Mouse (Mus musculus): ENCODE data around the gene Abcc9.

GRCm38 (mm10) chr6:142558772-142559679 is 143.1 kb downstream of the Abcc9 start:
- no peak for TF ChIP-seq CTCF (conservative IDR thresholded peaks at IDR 0.05 in 1 of 2, IDR thresholded peaks at IDR 0.05 in 1 of 2; ENCODE audit: low read depth in 2 of 2, low read length in 2 of 2)
- TF ChIP-seq ETS1 (conservative IDR thresholded peaks at IDR 0.05; ENCODE audit: low read depth, low read length), result no peak
- TF ChIP-seq MAFK (IDR thresholded peaks at IDR 0.05; ENCODE audit: insufficient replicate concordance, low read length), result no peak
- no peak for TF ChIP-seq POLR2A (IDR thresholded peaks at IDR 0.05; ENCODE audit: low read depth, low read length)
- no peak for TF ChIP-seq CHD1 (IDR thresholded peaks at IDR 0.05; ENCODE audit: low read depth, low read length)
- no peak for TF ChIP-seq CHD2 (IDR thresholded peaks at IDR 0.05; ENCODE audit: low read length)
- TF ChIP-seq MAX (IDR thresholded peaks at IDR 0.05; ENCODE audit: low read length), result no peak
- TF ChIP-seq MEF2A (IDR thresholded peaks at IDR 0.05; ENCODE audit: borderline replicate concordance, low read depth, low read length), result no peak
- TF ChIP-seq ZNF384 (IDR thresholded peaks at IDR 0.05; ENCODE audit: low read depth, low read length), result no peak
- TF ChIP-seq USF1 (IDR thresholded peaks at IDR 0.05; ENCODE audit: low read depth, low read length), result no peak
- TF ChIP-seq RCOR1 (conservative IDR thresholded peaks at IDR 0.05; ENCODE audit: low read depth, low read length), result no peak
- no peak for TF ChIP-seq ZMIZ1 (IDR thresholded peaks at IDR 0.05; ENCODE audit: low read depth, low read length)
- no peak for TF ChIP-seq GABPA (IDR thresholded peaks at IDR 0.05; ENCODE audit: insufficient replicate concordance, low read depth, low read length)
- TF ChIP-seq EP300 (IDR thresholded peaks at IDR 0.05; ENCODE audit: low read length), result no peak
